8 mouse cellular contexts compared by ENCODE assay signal in the genomic region with DNA sequence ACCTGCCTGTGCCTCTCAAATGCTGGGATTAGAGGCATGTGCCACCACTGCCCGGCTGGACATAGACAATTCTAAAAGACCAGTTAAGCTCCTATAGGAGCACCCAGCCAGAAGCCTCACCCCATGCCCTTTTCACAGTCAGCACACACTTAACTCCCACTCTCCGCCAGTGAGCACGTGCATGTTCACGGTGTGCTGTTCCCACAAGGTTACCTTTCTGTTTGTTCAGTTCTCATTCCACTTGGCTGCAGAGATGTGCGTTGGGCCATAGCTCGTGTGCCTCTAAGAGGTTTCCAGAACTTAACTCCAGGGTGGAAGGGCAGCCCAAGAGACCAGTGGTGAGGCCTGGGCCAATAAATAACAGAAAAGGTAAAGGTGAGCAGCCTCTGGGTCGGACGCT. TPM values are rescaled to one million over a fixed set of nuclear protein-coding genes. Genes with fewer than 3 reads are reported as not detected.
A peak's percentile ranks its signal among the peaks of the same experiment; 100 is the strongest.
DNase-seq lines count a peak whose midpoint lies in the region; ATAC-seq lines count a peak whose summit lies in the region.

No protein-coding gene starts in this region.

- 78% methylated on average over 8 of the region's 8 CpGs for WGBS in heart, embryonic 13.5 days
- WGBS in embryonic facial prominence, embryonic 10.5 days = 87% methylated on average over 8 of the region's 8 CpGs
- 63% methylated on average over 8 of the region's 8 CpGs for WGBS in intestine, embryonic 15.5 days
- WGBS in midbrain, embryonic 11.5 days = 86% methylated on average over 8 of the region's 8 CpGs

- peak overlapping the region; percentile 70 for H3K4me3 ChIP-seq in heart, embryonic 13.5 days
- H3K4me3 ChIP-seq in embryonic facial prominence, embryonic 10.5 days = peak overlapping the region; percentile 79
- H3K4me3 ChIP-seq in intestine, embryonic 15.5 days (replicated peaks) = peak overlapping the region; percentile 55
- no peak overlapping the region for H3K4me3 ChIP-seq in midbrain, embryonic 11.5 days (ENCODE audit: low read depth, low read length)

- no peak for DNase-seq in heart, adult 9 months (ENCODE audit: low spot score in 2 of 2)
- DNase-seq in embryonic facial prominence, embryonic 10.5 days (ENCODE audit: low spot score) = no peak
- no peak for DNase-seq in midbrain, embryonic 11.5 days (ENCODE audit: low spot score, missing footprints)
- DNase-seq in thymus, postnatal 14 days = no peak
- no peak for DNase-seq in left cerebral cortex, adult 9 months (ENCODE audit: low spot score in 2 of 2)
- DNase-seq in layer of hippocampus, postnatal 10 days (ENCODE audit: low spot score in 2 of 2) = no peak

- peaks cover 38% of the 10 kb centered on the region for H3K36me3 ChIP-seq in heart, embryonic 13.5 days
- H3K36me3 ChIP-seq in embryonic facial prominence, embryonic 10.5 days (replicated peaks) = peaks cover 32% of the 10 kb centered on the region
- H3K36me3 ChIP-seq in intestine, embryonic 15.5 days = 0 out of 2 replicates have a peak, but pooled peaks cover 11% of the 10 kb centered on the region
- 0 out of 2 replicates have a peak, but pooled peaks cover 2% of the 10 kb centered on the region for H3K36me3 ChIP-seq in midbrain, embryonic 11.5 days (ENCODE audit: control insufficient read depth, insufficient read depth, low read length)

- peak overlapping the region; percentile 99 for H3K4me2 ChIP-seq in heart, embryonic 13.5 days
- peak overlapping the region; percentile 93 for H3K4me2 ChIP-seq in intestine, embryonic 15.5 days (replicated peaks)
- H3K4me2 ChIP-seq in midbrain, embryonic 11.5 days = peak overlapping the region; percentile 5; the same call in 1 of the 2 replicates

- H3K27ac ChIP-seq in heart, embryonic 13.5 days (replicated peaks) = no peak overlapping the region
- no peak overlapping the region for H3K27ac ChIP-seq in embryonic facial prominence, embryonic 10.5 days (replicated peaks)
- no peak overlapping the region for H3K27ac ChIP-seq in intestine, embryonic 15.5 days
- H3K27ac ChIP-seq in midbrain, embryonic 11.5 days (ENCODE audit: low read depth, low read length) = no peak overlapping the region

- peaks cover 15% of the 10 kb centered on the region for H3K4me1 ChIP-seq in heart, embryonic 13.5 days
- peaks cover 28% of the 10 kb centered on the region for H3K4me1 ChIP-seq in embryonic facial prominence, embryonic 10.5 days
- peaks cover 16% of the 10 kb centered on the region; the same call in 1 of the 2 replicates for H3K4me1 ChIP-seq in intestine, embryonic 15.5 days (replicated peaks)
- peaks cover 7% of the 10 kb centered on the region; the same call in 1 of the 2 replicates for H3K4me1 ChIP-seq in midbrain, embryonic 11.5 days (ENCODE audit: control insufficient read depth, insufficient read depth, low read length)

- H3K9me3 ChIP-seq in heart, embryonic 13.5 days = no peaks in the 10 kb centered on the region
- H3K9me3 ChIP-seq in embryonic facial prominence, embryonic 10.5 days = no peaks in the 10 kb centered on the region
- no peaks in the 10 kb centered on the region for H3K9me3 ChIP-seq in intestine, embryonic 15.5 days
- no peaks in the 10 kb centered on the region for H3K9me3 ChIP-seq in midbrain, embryonic 11.5 days (ENCODE audit: control insufficient read depth, low read length)

- no peak for ATAC-seq in heart, embryonic 13.5 days (ENCODE audit: extremely low read depth, insufficient number of reproducible peaks, low FRiP score, low TSS enrichment)
- peak; percentile 19 for ATAC-seq in intestine, embryonic 15.5 days
- ATAC-seq in midbrain, embryonic 11.5 days (ENCODE audit: low FRiP score) = no peak

- H3K9ac ChIP-seq in heart, embryonic 13.5 days = peak overlapping the region; percentile 82
- H3K9ac ChIP-seq in intestine, embryonic 15.5 days = peak overlapping the region; percentile 26; the same call in 1 of the 2 replicates
- H3K9ac ChIP-seq in midbrain, embryonic 11.5 days (ENCODE audit: low read length) = no peak overlapping the region

- H3K27me3 ChIP-seq in heart, embryonic 13.5 days (replicated peaks) = no peaks in the 10 kb centered on the region
- H3K27me3 ChIP-seq in embryonic facial prominence, embryonic 10.5 days (replicated peaks; ENCODE audit: low read depth, poor library complexity, severe bottlenecking) = no peaks in the 10 kb centered on the region
- H3K27me3 ChIP-seq in intestine, embryonic 15.5 days (replicated peaks) = no peaks in the 10 kb centered on the region
- no peaks in the 10 kb centered on the region for H3K27me3 ChIP-seq in midbrain, embryonic 11.5 days (ENCODE audit: control insufficient read depth, insufficient read depth, low read length)

RNA-seq across cellular contexts. Expression of a gene that starts 1.8 kb away (rescaled TPM):
- polyA plus RNA-seq in heart, embryonic 13.5 days (2015; fragmentation: Nextera tagmentation; extraction: Ambion mirVana) = 4.7 and 5.2 TPM in 2 replicates
- polyA plus RNA-seq in embryonic facial prominence, embryonic 10.5 days (2016; fragmentation: Nextera tagmentation; extraction: Ambion mirVana) = 10.9 and 11.5 TPM in 2 replicates
- polyA plus RNA-seq in intestine, embryonic 15.5 days (2015; fragmentation: Nextera tagmentation; extraction: Ambion mirVana) = 13.6 and 13.7 TPM in 2 replicates
- polyA plus RNA-seq in midbrain, embryonic 11.5 days (2014; fragmentation: Nextera tagmentation; extraction: Ambion mirVana) = 5.7 and 5.8 TPM in 2 replicates
- 10 to 100 TPM; 13.7 to 15.7 TPM for total RNA-seq in layer of hippocampus, postnatal 10 days (2021)

RNA-seq across cellular contexts. Expression of a gene that starts 25.3 kb away (rescaled TPM):
- 0.31 TPM in 2 replicates for polyA plus RNA-seq in heart, embryonic 13.5 days (2015; fragmentation: Nextera tagmentation; extraction: Ambion mirVana)
- 0.41 and 0.60 TPM in 2 replicates for polyA plus RNA-seq in embryonic facial prominence, embryonic 10.5 days (2016; fragmentation: Nextera tagmentation; extraction: Ambion mirVana)
- polyA plus RNA-seq in intestine, embryonic 15.5 days (2015; fragmentation: Nextera tagmentation; extraction: Ambion mirVana) = 0.49 and 0.56 TPM in 2 replicates
- 0.25 and 0.51 TPM in 2 replicates for polyA plus RNA-seq in midbrain, embryonic 11.5 days (2014; fragmentation: Nextera tagmentation; extraction: Ambion mirVana)
- 1 to 10 TPM; 2.8 to 3.6 TPM for total RNA-seq in layer of hippocampus, postnatal 10 days (2021)

RNA-seq across cellular contexts. Expression of a gene that starts 54.4 kb away (rescaled TPM):
- 28.2 and 29.2 TPM in 2 replicates for polyA plus RNA-seq in heart, embryonic 13.5 days (2015; fragmentation: Nextera tagmentation; extraction: Ambion mirVana)
- 9.9 and 10.4 TPM in 2 replicates for polyA plus RNA-seq in embryonic facial prominence, embryonic 10.5 days (2016; fragmentation: Nextera tagmentation; extraction: Ambion mirVana)
- 6.7 and 7.7 TPM in 2 replicates for polyA plus RNA-seq in intestine, embryonic 15.5 days (2015; fragmentation: Nextera tagmentation; extraction: Ambion mirVana)
- polyA plus RNA-seq in midbrain, embryonic 11.5 days (2014; fragmentation: Nextera tagmentation; extraction: Ambion mirVana) = 11.8 and 12.8 TPM in 2 replicates
- 10 to 100 TPM; 90.1 to 98.8 TPM for total RNA-seq in layer of hippocampus, postnatal 10 days (2021)

Comparison
In these comparisons a context has a peak if more than half of its experiments do, and no peak if none do; other contexts are left out.
1. H3K4me2 ChIP-seq: peak in every context shown above with its lines; median percentile 99 in heart, embryonic 13.5 days; 93 in intestine, embryonic 15.5 days; 5 in midbrain, embryonic 11.5 days.